Mouse (Mus musculus) skeletal muscle tissue, adult 2 months (tissue): Measurements from ENCODE around the gene Olfr1510.
"Not testable (repeated sequence)": the region's sequence is repeated elsewhere in the genome, so short reads cannot be mapped to it uniquely, and the experiment has no call there.

Source experiments
- DNase-seq: peaks from one replicate; pipeline ENCODE4 v3.0.0-alpha.2; 2012; ENCODE audit warnings: low read depth, low spot score

The Olfr1510 gene

DNA sequence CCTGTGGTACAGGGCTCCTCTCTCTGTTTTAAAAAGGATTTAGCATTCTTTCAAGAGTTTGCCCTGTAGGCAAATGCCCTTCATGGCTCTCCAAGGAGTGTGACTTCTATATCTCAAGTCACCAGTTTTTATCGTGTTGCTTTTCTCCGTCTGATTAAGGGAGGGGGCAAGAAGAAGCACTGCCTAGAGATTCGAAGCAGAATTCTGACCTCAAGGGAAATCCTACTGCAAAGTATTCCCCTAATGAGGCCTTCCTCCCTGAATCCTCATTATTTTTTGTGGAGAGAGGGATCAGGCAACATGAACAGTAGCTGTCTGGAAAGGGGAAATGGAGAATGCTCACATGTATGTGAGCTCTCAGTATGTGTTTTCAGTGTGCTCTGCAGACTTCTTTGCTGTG is at the start of gene Olfr1510:
TSS of gene Olfr1510 (minus strand) at position 101 of the 400 bp plus-strand sequence.
- DNase-seq = no peak

DNA sequence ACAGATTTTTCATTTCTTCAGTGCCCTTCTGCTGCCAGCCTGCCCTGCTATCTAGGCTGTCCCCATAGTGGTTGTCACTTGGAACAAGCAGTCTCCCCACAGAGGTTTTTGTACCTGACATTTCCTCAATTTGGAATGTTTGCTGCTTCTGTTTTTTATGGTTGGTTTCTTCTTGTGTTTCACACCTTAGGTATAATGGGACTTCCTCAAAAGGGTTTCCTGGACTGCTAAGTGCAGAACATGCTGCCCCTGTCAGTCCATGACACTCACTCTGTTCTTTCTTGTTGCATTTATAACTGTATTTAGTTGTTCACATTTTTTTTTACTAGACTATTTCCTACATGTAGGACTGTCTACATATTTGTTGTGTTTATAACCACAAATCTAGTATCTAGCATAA is 47.8 kb upstream of the Olfr1510 start:
- no peak for DNase-seq

DNA sequence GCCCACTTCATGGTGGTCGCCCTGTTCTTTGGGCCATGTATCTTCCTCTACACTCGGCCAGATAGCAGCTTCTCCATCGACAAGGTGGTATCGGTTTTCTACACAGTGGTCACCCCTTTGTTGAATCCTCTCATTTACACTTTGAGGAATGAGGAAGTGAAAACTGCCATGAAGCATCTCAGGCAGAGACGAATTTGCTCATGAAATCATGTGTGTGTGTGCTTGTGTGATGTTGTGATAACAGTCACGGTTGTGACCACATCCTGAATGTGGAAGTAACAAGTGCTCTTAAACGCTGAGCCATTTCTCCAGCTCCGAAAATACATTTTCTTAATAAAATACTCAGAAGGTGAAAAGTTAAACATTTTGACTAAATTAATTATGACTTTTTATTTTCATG is 37.0 kb upstream of the Olfr1510 start:
- no peak for DNase-seq

DNA sequence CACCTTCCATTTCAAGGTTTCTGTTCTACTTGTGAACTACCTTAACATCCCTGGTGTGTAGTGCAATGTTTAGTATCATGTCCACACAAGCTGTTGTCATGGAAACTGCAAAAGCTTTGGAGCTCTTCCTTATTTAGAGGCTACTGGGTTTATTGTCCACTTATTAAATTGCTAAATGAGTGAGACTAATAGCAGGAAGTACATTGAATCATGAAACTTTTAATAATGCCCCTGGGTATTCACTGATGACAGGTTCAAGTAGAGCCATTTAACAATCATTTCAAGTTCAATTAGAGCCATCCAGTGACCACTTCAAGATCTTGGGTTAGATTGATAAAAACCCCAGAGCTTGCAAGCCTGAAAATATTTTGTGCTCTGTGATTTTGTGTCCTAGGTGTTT is 28.5 kb upstream of the Olfr1510 start, which contains the start of gene Olfr1509:
TSS of gene Olfr1509 (plus strand) at position 301 of the 400 bp plus-strand sequence.
- DNase-seq = no peak

DNA sequence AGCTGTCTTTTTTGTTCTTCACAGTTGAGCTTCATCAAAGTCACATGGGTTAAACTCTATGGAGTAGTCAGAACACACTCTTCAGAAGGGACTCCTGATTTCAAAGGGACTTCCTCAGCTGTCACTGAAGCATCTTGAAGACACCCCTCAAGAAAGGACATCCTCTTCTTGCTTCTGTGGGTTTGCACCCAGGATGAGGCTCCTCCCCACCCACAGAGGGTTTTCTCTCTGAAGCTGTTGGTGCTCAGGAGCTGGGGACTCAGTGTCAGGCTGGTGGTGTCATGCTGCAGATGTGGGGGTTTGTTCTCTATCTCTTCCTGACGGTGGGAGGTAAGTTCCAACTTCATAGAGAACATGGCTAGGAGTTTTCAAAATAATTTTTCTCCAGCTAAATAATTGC is 13.5 kb upstream of the Olfr1510 start:
- no peak for DNase-seq

DNA sequence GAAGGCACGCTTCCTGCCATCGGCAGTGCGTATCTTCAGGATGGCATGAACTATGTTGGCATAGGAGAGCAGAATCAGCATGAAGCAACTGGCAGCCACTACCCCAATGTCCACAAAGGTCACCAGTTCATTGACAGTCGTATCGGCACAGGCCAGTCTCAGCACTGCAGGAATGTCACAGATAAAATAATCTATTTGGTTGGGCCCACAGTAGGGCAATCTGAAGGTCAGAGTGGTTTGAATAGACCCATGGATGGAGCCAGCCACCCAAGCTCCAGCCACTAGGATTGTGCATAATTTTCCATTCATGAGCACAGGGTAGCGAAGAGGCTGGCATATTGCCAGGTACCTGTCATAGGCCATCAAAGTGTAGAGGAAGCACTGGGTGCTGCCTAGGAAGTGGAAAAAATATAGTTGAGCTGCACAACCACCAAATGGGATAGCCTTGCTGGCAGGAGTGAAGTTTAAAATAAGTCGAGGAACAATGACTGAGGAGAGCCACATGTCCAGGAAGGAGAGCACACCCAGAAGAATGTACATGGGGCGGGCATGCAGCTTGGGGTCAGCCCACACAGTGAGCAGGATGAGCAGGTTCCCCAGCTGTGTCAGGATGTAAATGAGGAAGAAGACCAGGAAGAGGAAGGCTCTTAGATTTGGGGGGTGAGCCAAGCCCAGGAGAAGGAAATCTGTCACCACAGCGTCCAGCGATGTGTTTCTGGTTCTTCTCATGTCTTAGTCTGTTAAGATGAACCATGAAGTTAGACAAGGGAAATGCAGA is 3.8 kb downstream of the Olfr1510 start:
- DNase-seq = not testable (repeated sequence)

DNA sequence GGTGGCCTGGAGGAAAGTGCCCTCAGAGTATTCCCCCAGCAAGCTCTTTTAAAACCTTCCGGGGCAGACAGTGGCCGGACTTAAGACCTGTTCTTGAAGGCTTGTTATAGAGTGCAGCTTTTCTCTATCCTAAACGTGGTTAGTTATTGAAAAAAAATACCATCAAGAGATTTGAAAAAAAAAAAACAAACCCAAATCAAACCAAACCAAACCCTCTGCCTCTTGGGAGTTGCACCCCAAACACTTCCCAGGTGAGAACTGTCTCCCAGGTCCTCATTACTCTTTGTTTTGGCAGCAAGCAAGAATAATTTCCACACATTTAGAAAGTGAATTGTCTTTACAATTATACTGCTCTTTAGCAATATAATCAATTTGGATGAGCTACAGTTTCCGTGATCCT is 16.9 kb downstream of the Olfr1510 start, which contains the start of gene Olfr1511:
TSS of gene Olfr1511 (minus strand) at position 101 of the 400 bp plus-strand sequence.
- DNase-seq = no peak

DNA sequence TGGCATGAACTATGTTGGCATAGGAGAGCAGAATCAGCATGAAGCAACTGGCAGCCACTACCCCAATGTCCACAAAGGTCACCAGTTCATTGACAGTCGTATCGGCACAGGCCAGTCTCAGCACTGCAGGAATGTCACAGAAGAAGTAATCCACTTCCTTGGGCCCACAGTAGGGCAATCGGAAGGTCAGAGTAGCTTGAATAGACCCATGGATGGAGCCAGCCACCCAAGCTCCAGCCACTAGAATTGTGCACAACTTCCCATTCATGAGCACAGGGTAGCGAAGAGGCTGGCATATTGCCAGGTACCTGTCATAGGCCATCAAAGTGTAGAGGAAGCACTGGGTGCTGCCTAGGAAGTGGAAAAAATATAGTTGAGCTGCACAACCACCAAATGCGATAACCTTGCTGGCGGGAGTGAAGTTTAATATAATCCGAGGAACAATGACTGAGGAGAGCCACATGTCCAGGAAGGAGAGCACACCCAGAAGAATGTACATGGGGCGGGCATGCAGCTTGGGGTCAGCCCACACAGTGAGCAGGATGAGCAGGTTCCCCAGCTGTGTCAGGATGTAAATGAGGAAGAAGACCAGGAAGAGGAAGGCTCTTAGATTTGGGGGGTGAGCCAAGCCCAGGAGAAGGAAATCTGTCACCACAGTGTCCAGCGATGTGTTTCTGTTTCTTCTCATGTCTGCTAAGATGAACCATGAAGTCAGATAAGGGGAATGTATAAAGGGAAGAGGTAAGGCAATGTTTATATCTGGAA is 23.9 kb downstream of the Olfr1510 start:
- not testable (repeated sequence) for DNase-seq

DNA sequence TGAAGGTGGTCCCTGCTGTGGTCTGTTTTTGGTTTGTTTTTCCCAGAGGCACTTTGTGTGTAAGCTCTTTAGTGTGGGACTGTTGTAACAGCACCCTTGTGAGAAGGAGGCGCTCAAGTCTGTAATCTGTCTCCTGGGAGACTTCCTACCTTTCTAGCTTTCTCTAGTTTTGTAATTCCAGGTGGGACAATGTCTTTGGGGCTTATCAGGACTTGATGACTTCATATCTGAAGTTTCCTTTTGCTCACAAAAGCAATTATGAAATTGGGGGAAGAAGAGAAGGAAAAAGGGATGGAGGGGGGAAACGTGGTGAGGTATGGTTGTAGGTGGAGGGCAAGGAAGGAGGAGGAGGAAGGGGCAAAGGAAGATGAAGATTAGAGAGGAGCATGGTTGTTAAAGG is 35.1 kb downstream of the Olfr1510 start, which contains the start of gene Olfr1512:
TSS of gene Olfr1512 (minus strand) at position 101 of the 400 bp plus-strand sequence.
- no peak for DNase-seq

DNA sequence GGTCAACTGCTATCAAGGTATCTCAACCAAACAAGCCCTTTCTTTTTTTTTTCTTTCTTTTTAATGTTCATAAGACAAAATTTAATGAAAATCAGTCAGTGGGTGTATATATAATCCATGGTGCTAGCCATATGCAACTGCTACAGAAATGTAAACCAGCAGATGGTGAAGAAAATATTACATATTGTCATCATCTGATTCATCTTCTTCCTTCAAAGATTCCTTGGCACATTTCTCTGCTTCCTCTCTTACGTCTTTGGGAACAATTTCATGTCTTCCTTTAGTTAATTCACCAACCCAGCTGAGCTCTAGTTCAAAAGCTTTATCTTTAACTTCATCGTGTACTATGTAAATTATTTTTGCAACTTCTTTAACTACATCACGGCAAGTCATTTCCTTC is 45.4 kb downstream of the Olfr1510 start:
- no peak for DNase-seq
